Mouse (Mus musculus): ENCODE results near the gene Map3k10. TPM values are rescaled to one million over a fixed set of nuclear protein-coding genes. Genes with fewer than 3 reads are reported as not detected.

Gene Map3k10
- polyA plus RNA-seq (2015; fragmentation: Nextera tagmentation; extraction: Ambion mirVana), result 8.2 and 8.8 TPM in 2 replicates

DNA sequence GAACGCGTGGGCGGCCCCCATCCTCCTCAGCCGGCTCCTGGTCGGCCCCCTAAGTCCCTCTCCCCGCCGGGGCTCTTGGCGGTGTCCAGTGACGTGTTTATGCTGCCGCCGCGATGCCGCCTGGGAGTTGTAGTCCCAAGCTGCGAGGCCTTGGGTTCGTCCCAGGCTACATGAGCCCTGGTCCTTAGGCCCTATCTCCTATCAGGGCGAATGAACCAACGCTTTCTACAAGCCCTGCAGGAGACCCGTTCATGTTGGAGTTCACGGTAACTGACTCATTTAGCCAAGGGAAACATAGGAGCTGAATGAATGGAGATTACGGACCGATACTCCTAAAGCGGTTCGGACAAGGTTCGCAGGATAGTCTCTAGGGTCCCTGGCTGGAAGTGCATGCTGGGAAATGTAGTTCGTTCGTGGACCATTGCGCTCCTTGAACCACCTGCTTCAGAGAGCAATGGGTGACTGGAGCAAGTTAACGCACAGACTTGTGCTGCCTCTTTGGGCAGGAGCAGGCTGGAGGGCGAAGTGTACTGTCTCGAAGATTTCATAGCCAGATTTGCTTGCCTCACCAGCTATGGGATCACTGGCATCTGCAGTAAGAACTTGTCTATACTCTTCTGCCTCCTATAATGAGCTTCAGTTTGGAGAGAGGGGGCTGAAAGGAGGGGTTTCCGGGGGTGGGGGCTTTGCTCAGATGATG, at the start of gene Map3k10:
Gene Map3k10 (minus strand): TSS at position 77 of the 700 bp plus-strand sequence.
- Histone ChIP-seq H3K36me3 (peaks cover 19% of the 10 kb centered on the region), H3K9ac (peak within 1 kb of the TSS; percentile 93), H3K4me3 (peak within 1 kb of the TSS; percentile 90), H3K27ac (peak within 1 kb of the TSS; percentile 82; the same call in 1 of the 2 replicates), H3K9me3 (no peaks in the 10 kb centered on the region), H3K4me1 (peaks cover 27% of the 10 kb centered on the region), H3K4me2 (replicated peaks) (peak within 1 kb of the TSS; percentile 99), H3K27me3 (no peaks in the 10 kb centered on the region)
- 1% methylated on average over 30 of the region's 31 CpGs for WGBS
- peak; percentile 98 for ATAC-seq (ENCODE audit: low FRiP score, low read depth)

DNA sequence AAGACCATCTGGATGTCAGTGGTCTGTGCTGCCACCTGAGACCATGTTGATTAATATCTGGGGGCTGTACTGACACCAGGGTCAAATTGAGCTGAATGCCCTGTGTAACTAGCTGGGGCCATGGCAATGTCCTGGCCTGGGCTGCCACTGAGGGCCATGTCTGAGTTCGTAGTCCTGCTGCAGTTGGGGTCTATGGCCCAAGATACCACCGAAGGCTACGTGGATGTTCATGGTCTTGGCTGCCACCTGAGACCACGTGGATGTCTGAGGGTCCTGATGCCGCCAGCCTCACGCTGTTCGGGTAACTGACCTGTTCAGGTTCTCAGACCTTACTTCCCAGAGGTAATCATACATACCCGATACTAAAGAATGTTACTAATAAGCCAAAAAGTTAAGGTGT, 47.6 kb upstream of the Map3k10 start:
- H3K27ac ChIP-seq, result no peak overlapping the region
- H3K27me3 ChIP-seq, result no peaks in the 10 kb centered on the region
- H3K36me3 ChIP-seq, result no peaks in the 10 kb centered on the region
- H3K4me3 ChIP-seq, result no peak overlapping the region
- H3K9me3 ChIP-seq, result no peaks in the 10 kb centered on the region
- H3K4me2 ChIP-seq (replicated peaks), result no peak overlapping the region
- no peak overlapping the region for H3K9ac ChIP-seq
- no peaks in the 10 kb centered on the region for H3K4me1 ChIP-seq
- no peak for ATAC-seq (ENCODE audit: low FRiP score, low read depth)
- 93% methylated on average over 8 of the region's 8 CpGs for WGBS

DNA sequence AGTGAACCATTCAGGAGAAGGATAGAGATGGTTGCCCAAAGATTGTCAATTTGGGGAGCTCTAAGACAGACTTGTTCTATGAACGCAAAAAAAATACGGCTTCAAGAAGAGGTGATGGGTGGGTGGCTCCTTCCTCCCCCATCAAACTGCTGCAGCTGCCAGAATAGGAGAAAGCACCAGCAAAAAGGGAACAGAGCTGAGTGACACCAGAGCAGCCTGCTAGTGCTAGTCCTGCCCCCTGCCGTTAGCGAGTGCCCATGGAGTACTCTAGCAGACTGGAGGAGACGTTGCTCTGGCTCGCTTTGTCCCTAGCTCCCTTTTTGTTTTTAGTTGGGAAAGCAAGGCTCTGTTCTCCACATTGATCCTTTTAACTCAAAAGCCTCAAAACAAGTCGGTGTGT, 36.0 kb upstream of the Map3k10 start:
- no peaks in the 10 kb centered on the region for H3K4me1 ChIP-seq
- H3K9ac ChIP-seq, result no peak overlapping the region
- no peak for ATAC-seq (ENCODE audit: low FRiP score, low read depth)
- H3K27me3 ChIP-seq, result no peaks in the 10 kb centered on the region
- peaks cover 14% of the 10 kb centered on the region for H3K9me3 ChIP-seq
- WGBS, result 85% methylated on average over 7 of the region's 7 CpGs
- no peak overlapping the region for H3K4me3 ChIP-seq
- H3K4me2 ChIP-seq (replicated peaks), result no peak overlapping the region
- H3K27ac ChIP-seq, result no peak overlapping the region
- H3K36me3 ChIP-seq, result no peaks in the 10 kb centered on the region

DNA sequence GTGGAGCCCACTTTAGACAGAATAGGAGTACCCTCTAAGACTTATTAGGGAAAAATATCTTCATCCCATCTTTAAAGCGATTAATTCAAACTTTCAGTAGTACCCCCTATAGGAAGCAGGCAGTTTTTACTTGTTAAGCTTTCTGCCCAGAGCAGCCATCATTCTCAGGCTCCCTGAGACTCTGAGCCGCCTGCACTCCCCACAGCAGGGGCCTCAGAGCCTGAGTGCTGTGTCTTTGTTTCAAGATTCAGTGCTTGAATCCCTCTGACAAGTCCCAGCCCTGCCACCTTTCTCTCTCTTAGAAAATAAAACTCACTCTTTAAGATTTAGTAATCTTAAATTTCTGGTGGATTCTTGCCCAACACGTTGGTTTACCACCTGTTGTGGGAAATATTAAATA, 22.3 kb upstream of the Map3k10 start:
- no peaks in the 10 kb centered on the region for H3K9me3 ChIP-seq
- no peaks in the 10 kb centered on the region for H3K27me3 ChIP-seq
- H3K9ac ChIP-seq, result no peak overlapping the region
- no peak for ATAC-seq (ENCODE audit: low FRiP score, low read depth)
- H3K4me1 ChIP-seq, result no peaks in the 10 kb centered on the region
- H3K27ac ChIP-seq, result no peak overlapping the region
- H3K4me3 ChIP-seq, result no peak overlapping the region
- H3K4me2 ChIP-seq (replicated peaks), result no peak overlapping the region
- WGBS, result 41% methylated on average over 3 of the region's 3 CpGs
- no peaks in the 10 kb centered on the region for H3K36me3 ChIP-seq

DNA sequence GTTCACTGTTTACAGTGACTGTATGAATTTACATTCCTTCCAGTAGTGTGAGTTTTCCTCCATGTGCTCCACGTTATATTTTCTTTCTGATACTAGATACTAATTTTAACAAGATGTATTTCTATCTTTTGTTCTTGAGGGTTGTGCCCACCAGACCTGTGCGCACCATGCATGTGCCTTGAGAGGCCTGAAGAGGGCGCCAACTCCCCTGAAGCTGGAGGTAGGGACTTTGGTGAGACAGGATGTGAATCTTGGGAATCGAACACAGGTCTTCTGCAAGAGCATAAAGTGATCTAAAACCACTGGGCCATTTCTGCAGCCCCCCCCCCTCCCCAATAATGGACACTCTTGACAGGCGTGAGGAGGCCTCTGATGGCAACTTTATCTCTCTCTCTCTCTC, 16.7 kb upstream of the Map3k10 start:
- Histone ChIP-seq H3K9me3 (no peaks in the 10 kb centered on the region), H3K36me3 (no peaks in the 10 kb centered on the region), H3K4me3 (no peak overlapping the region), H3K9ac (no peak overlapping the region; the same call in 1 of the 2 replicates), H3K27me3 (no peaks in the 10 kb centered on the region), H3K4me2 (replicated peaks) (no peak overlapping the region), H3K4me1 (peaks cover 11% of the 10 kb centered on the region), H3K27ac (no peak overlapping the region)
- 37% methylated on average over 5 of the region's 5 CpGs for WGBS
- ATAC-seq (ENCODE audit: low FRiP score, low read depth), result no peak

DNA sequence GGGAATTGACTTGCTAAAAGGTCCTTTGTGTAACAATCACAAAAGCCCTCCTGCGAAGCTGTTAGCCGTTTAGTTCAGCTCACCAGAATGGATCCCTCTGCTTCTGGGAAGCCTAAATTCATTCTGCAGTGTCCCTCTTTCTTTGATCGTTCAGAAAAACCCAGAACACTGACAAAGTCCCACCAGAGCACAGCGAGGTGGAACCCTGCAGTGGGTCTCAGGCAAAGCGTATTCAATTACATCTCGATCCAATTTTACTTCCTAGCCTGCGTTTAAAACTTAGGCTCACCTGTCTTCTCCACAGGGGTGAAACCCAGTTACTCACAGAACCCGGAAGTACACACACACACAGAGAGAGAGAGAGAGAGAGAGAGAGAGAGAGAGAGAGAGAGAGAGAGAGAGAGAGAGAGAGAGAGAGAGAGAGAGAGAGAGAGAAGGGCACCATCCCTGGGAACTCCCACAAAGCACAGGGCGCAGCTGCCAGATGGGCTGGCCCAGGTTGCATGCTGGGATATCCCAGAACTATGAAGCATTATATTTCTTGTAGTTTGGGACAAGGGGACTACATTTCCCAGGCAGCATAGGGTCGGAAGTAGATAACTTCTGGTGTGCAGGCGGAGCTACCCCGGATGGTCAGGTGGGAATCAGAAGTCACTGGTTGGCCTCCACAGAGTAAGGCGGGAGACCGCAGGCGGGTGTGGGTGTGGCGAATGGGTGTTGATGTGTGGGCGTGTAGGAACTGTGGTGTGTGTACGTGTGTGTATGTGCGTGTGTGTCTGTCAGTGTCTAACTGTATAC, 14.6 kb upstream of the Map3k10 start, which contains the start of gene Zfp607b:
Gene Zfp607b (plus strand): TSS at position 526 of the 798 bp plus-strand sequence.
- H3K4me3 ChIP-seq, result peak within 1 kb of the TSS; percentile 55
- H3K9ac ChIP-seq, result peak within 1 kb of the TSS; percentile 72
- peak; percentile 100 for ATAC-seq (ENCODE audit: low FRiP score, low read depth)
- no peaks in the 10 kb centered on the region for H3K36me3 ChIP-seq
- no peaks in the 10 kb centered on the region for H3K27me3 ChIP-seq
- no peaks in the 10 kb centered on the region for H3K9me3 ChIP-seq
- H3K27ac ChIP-seq, result peak within 1 kb of the TSS; percentile 70; the same call in 1 of the 2 replicates
- H3K4me2 ChIP-seq (replicated peaks), result peak within 1 kb of the TSS; percentile 76
- peaks cover 15% of the 10 kb centered on the region for H3K4me1 ChIP-seq
- WGBS, result 1% methylated on average over 19 of the region's 19 CpGs

DNA sequence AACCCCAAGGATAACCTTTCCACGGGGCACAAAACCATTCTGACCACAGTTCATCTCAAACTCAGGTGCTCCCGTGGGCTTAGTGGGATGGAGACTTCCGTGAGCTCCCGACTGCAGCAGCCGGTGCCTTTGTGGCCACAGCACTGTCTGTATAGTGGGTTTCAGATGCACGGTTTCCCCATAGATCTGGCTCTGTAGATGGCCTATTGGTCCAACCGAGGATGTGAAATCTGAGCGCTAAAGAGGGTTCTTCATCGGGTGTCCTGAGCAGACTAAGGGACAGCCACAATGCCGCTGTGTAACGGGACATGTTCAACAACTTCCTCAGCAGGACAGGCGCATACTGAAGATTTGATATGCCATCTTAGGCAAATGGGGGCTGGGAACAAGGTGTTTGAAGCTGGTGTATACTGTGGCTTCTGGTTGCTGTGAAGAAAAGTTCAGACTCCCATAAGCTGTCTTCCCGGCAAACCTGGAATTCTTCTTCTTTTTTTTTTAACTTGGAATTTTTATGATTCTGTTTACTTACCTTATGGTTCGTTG, 13.9 kb upstream of the Map3k10 start:
- Histone ChIP-seq H3K4me1 (peaks cover 15% of the 10 kb centered on the region), H3K9ac (peak overlapping the region; percentile 72), H3K27me3 (no peaks in the 10 kb centered on the region), H3K36me3 (no peaks in the 10 kb centered on the region), H3K4me2 (replicated peaks) (peak overlapping the region; percentile 76), H3K27ac (peak overlapping the region; percentile 70; the same call in 1 of the 2 replicates), H3K4me3 (peak overlapping the region; percentile 55), H3K9me3 (no peaks in the 10 kb centered on the region)
- 38% methylated on average over 14 of the region's 14 CpGs for whole genome bisulfite sequencing
- ATAC-seq (ENCODE audit: low FRiP score, low read depth), result no peak

DNA sequence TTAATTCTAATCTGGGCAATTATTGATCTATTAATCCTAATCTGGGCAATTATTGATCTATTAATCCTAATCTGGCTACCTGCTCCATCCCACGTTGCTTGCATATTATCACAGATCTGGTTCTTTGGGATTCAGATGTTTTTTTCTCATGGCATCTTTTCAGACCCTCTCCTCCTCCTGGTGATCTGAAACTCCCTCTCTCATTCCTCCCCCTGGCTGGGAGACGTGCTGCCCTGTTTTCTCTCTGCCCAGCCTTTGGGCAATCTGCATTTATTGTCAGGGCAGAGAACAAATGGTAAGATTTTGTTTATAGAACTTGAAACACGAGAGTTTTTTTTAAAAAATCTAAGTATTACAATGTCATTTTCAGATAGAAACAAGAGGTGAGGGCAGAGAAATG, 13.4 kb upstream of the Map3k10 start:
- Histone ChIP-seq H3K4me2 (replicated peaks) (peak overlapping the region; percentile 76), H3K9ac (no peak overlapping the region; the same call in 1 of the 2 replicates), H3K4me3 (peak overlapping the region; percentile 55)

DNA sequence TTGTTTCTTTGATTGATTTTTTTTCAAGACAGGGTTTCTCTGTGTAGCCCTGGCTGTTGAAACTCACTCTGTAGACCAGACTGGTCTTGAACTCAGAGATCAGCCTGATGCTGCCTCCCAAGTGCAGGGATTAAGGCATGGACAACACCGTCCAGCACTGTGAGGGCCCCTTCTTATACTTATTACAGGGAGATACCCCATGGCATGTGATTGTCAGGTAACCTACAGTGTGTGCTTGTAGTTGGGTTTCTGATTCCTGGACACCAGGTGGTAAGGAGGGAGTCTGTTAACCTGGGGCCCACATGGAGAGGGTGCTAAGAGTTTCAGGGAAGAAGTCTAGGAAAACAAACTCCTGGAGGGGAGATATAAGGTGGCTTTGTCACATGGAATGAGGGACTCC, 12.6 kb upstream of the Map3k10 start:
- Histone ChIP-seq H3K36me3 (no peaks in the 10 kb centered on the region), H3K4me1 (peaks cover 15% of the 10 kb centered on the region), H3K4me3 (no peak overlapping the region), H3K9ac (no peak overlapping the region), H3K27ac (no peak overlapping the region), H3K4me2 (replicated peaks) (no peak overlapping the region), H3K27me3 (no peaks in the 10 kb centered on the region), H3K9me3 (no peaks in the 10 kb centered on the region)
- ATAC-seq (ENCODE audit: low FRiP score, low read depth), result no peak
- 83% methylated on average over 1 of the region's 1 CpGs for WGBS

More for the DNA sequence above, 13.4 kb upstream of the Map3k10 start:
- Histone ChIP-seq H3K36me3 (no peaks in the 10 kb centered on the region), H3K4me1 (peaks cover 15% of the 10 kb centered on the region), H3K27me3 (no peaks in the 10 kb centered on the region), H3K27ac (no peak overlapping the region), H3K9me3 (no peaks in the 10 kb centered on the region)
- ATAC-seq (ENCODE audit: low FRiP score, low read depth), result no peak
- 64% methylated on average over 3 of the region's 3 CpGs for WGBS

DNA sequence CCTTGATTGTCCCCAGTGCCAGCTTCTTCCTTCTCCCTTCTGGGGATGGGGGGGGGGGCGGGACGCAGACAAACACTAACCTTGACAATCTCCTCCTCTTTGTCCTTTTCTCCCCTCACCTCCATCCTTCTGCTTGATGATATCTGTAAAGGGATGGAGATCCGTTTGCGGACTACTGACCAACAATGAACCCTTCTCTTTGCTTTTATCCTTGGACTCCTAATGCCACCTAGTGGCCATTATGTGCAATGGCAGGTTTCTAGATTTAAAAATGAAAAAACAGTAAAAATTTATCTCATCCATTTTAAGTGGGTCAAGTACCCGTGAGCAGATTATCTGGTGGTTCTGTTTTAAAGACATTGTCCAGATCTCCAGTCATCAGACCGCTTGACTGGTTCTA, 11.3 kb upstream of the Map3k10 start:
- H3K4me2 ChIP-seq (replicated peaks), result peak overlapping the region; percentile 49
- H3K4me3 ChIP-seq, result no peak overlapping the region; the same call in 1 of the 2 replicates
- no peak overlapping the region for H3K27ac ChIP-seq
- no peak overlapping the region for H3K9ac ChIP-seq
- peaks cover 15% of the 10 kb centered on the region for H3K4me1 ChIP-seq
- no peak for ATAC-seq (ENCODE audit: low FRiP score, low read depth)
- H3K27me3 ChIP-seq, result no peaks in the 10 kb centered on the region
- no peaks in the 10 kb centered on the region for H3K36me3 ChIP-seq
- H3K9me3 ChIP-seq, result no peaks in the 10 kb centered on the region
- 0% methylated on average over 6 of the region's 6 CpGs for WGBS

DNA sequence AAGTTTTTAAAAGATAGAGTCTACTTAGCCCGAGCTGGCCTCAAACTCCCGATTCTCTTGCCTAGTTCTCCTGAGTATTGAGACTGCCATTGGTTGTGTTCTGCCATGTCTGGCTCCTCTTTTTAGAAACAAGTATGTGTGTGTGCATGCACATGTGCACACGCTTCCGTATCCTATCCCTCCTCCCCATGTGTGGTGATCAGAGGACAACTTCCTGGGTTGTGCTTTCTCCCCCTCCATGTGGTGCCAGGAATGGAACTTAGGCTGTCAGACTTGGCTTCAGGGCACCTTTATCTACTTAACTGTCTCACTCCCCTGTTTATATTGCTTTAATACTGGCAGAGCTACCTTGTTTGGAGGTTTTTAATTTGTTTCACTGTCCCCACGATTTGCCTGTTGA, 10.8 kb upstream of the Map3k10 start:
- no peak overlapping the region; the same call in 1 of the 2 replicates for H3K4me3 ChIP-seq
- no peak overlapping the region for H3K9ac ChIP-seq
- no peaks in the 10 kb centered on the region for H3K27me3 ChIP-seq
- H3K4me1 ChIP-seq, result peaks cover 15% of the 10 kb centered on the region
- H3K4me2 ChIP-seq (replicated peaks), result peak overlapping the region; percentile 49
- H3K9me3 ChIP-seq, result no peaks in the 10 kb centered on the region
- ATAC-seq (ENCODE audit: low FRiP score, low read depth), result no peak
- WGBS, result 35% methylated on average over 5 of the region's 5 CpGs
- no peaks in the 10 kb centered on the region for H3K36me3 ChIP-seq
- H3K27ac ChIP-seq, result no peak overlapping the region

DNA sequence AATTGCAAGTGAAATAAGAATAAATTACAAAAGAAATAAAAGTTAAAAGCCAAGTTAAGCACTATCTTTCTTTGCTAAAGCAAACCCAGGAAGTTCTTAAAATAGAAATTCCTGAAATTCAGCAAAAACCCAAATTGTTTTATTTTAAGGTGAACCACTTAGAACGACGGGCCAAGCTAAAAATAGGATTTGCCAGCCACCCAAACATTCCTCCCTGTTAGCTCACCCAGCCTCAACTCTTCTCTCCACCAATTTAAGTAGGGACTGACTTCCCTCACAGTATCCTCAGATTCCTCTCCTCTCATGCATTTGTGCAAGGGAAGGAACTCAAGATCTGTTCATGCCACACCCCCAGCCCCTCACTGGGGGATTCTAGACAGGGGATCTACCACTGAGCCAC, 8.8 kb upstream of the Map3k10 start:
- H3K36me3 ChIP-seq, result no peaks in the 10 kb centered on the region
- H3K4me1 ChIP-seq, result peaks cover 6% of the 10 kb centered on the region
- H3K27me3 ChIP-seq, result no peaks in the 10 kb centered on the region
- no peak for ATAC-seq (ENCODE audit: low FRiP score, low read depth)
- H3K9ac ChIP-seq, result no peak overlapping the region
- WGBS, result 65% methylated on average over 2 of the region's 2 CpGs
- no peak overlapping the region for H3K4me2 ChIP-seq (replicated peaks)
- no peaks in the 10 kb centered on the region for H3K9me3 ChIP-seq
- no peak overlapping the region for H3K27ac ChIP-seq
- no peak overlapping the region for H3K4me3 ChIP-seq

Measured in limb, embryonic 13.5 days (tissue).